Mouse (Mus musculus) ES-Bruce4 (cell line): ENCODE data around the gene Kptn. TPM values are rescaled to one million over a fixed set of nuclear protein-coding genes. Genes with fewer than 3 reads are reported as not detected.

Experiments
- H3K27ac ChIP-seq: 2 replicates; pipeline ENCODE4 v1.5.1; 2012; ENCODE audit warnings: low read length, inconsistent platforms; ENCODE audit not compliant: insufficient read depth
- H3K27me3 ChIP-seq: 2 replicates; pipeline ENCODE4 v1.6.1; 2012; ENCODE audit warnings: mild to moderate bottlenecking, low read length, inconsistent platforms; ENCODE audit not compliant: control insufficient read depth, poor library complexity, insufficient read depth, severe bottlenecking
- H3K36me3 ChIP-seq: 2 replicates; pipeline ENCODE4 v1.6.1; 2012; ENCODE audit warnings: inconsistent platforms, mild to moderate bottlenecking, low read length, moderate library complexity; ENCODE audit not compliant: control insufficient read depth, poor library complexity, insufficient read depth, severe bottlenecking
- H3K4me1 ChIP-seq: one replicate; pipeline ENCODE4 v1.8.1; 2011; ENCODE audit warnings: low read length; ENCODE audit not compliant: control insufficient read depth, insufficient read depth
- H3K4me3 ChIP-seq: 2 replicates; pipeline ENCODE4 v1.5.1; 2011; ENCODE audit warnings: low read depth, mild to moderate bottlenecking, low read length
- H3K9ac ChIP-seq: 2 replicates; pipeline ENCODE4 v1.6.1; 2012; ENCODE audit warnings: low read depth, mild to moderate bottlenecking, inconsistent platforms; ENCODE audit not compliant: poor library complexity, severe bottlenecking
- H3K9me3 ChIP-seq: replicated peaks from 2 replicates; pipeline ENCODE4 v1.6.1; 2012; ENCODE audit warnings: mild to moderate bottlenecking, low read length, inconsistent platforms; ENCODE audit not compliant: control insufficient read depth, poor library complexity, insufficient read depth, severe bottlenecking
- CTCF ChIP-seq: IDR thresholded peaks from one replicate; pipeline ENCODE4 v1.8.1; 2011; ENCODE audit warnings: low read depth, low read length
- EP300 ChIP-seq: IDR thresholded peaks from 2 replicates; pipeline ENCODE4 v1.6.1; 2011; ENCODE audit warnings: low read depth, low read length; ENCODE audit not compliant: insufficient read depth
- POLR2A ChIP-seq: IDR thresholded peaks from one replicate; pipeline ENCODE4 v1.8.1; 2011; ENCODE audit warnings: low read length; ENCODE audit not compliant: insufficient read depth
- polyA plus RNA-seq: library from polyadenylated mRNA; stranded (reverse); fragments of >200 nt; gene quantifications from 2 replicates; pipeline ENCODE4 v1.2.4, GENCODE M21; 2011; ENCODE audit warnings: low read depth; ENCODE audit not compliant: missing spikeins, insufficient read depth, insufficient read length

The Kptn gene
- polyA plus RNA-seq, 1 experiment, result 8.5 TPM

- no peaks in the 10 kb centered on the region for H3K27me3 ChIP-seq
- H3K9ac ChIP-seq, result no peak overlapping the region
- no peak overlapping the region for H3K4me3 ChIP-seq
- H3K4me1 ChIP-seq, result no peaks in the 10 kb centered on the region
- H3K36me3 ChIP-seq, result no peaks in the 10 kb centered on the region
- H3K9me3 ChIP-seq, result no peaks in the 10 kb centered on the region
- TF ChIP-seq POLR2A (no peak), CTCF (no peak), EP300 (no peak)
- no peak overlapping the region for H3K27ac ChIP-seq
These were observed 12.5 kb downstream of the Kptn start for GRCm38 (mm10) chr7:16132161-16132581.

- H3K27me3 ChIP-seq, result no peaks in the 10 kb centered on the region
- H3K36me3 ChIP-seq, result no peaks in the 10 kb centered on the region
- no peaks in the 10 kb centered on the region for H3K9me3 ChIP-seq
- H3K4me1 ChIP-seq, result no peaks in the 10 kb centered on the region
- TF ChIP-seq CTCF, result no peak
- no peak for TF ChIP-seq POLR2A
- TF ChIP-seq EP300, result no peak
- no peak overlapping the region for H3K4me3 ChIP-seq
- no peak overlapping the region for H3K27ac ChIP-seq
- no peak overlapping the region for H3K9ac ChIP-seq
These were observed 13.2 kb downstream of the Kptn start for GRCm38 (mm10) chr7:16132926-16133325.

- Histone ChIP-seq H3K36me3 (no peaks in the 10 kb centered on the region), H3K27me3 (no peaks in the 10 kb centered on the region), H3K4me3 (no peak overlapping the region), H3K9me3 (no peaks in the 10 kb centered on the region), H3K4me1 (no peaks in the 10 kb centered on the region), H3K9ac (no peak overlapping the region), H3K27ac (no peak overlapping the region)
- TF ChIP-seq POLR2A (no peak), EP300 (no peak)
These were observed 14.0 kb downstream of the Kptn start for GRCm38 (mm10) chr7:16133691-16134090.

DNA sequence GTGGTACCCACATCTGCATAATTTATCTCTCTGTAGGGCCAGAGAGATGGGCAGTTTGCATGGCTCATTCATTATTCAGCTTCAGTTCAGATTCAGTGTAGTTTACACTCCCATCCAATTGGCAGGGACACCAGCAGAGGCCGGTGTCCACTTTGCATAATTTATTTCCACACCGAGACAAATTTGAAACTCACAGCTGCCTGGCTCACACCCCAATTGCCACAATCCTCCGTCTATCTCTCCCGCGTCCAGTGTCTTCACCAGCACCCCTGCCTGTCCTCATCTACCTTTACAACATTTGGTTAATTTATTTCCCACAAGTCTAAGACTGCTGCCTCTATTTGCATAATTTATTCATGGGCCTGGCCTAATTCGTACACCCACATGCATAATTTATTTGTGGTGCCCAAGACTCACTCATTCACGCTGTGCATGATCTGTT is 15.3 kb downstream of the Kptn start:
- H3K27me3 ChIP-seq, result no peaks in the 10 kb centered on the region
- no peaks in the 10 kb centered on the region for H3K9me3 ChIP-seq
- H3K9ac ChIP-seq, result no peak overlapping the region
- H3K36me3 ChIP-seq, result no peaks in the 10 kb centered on the region
- TF ChIP-seq EP300 (no peak), CTCF (no peak), POLR2A (no peak)
- H3K27ac ChIP-seq, result no peak overlapping the region
- no peak overlapping the region for H3K4me3 ChIP-seq
- H3K4me1 ChIP-seq, result no peaks in the 10 kb centered on the region

GRCm38 (mm10) chr7:16146489-16147410 is 27.1 kb downstream of the Kptn start:
- H3K4me3 ChIP-seq, result no peak overlapping the region
- no peaks in the 10 kb centered on the region for H3K4me1 ChIP-seq
- H3K27me3 ChIP-seq, result no peaks in the 10 kb centered on the region
- H3K9ac ChIP-seq, result no peak overlapping the region
- H3K9me3 ChIP-seq, result no peaks in the 10 kb centered on the region
- TF ChIP-seq EP300 (no peak), POLR2A (no peak), CTCF (no peak)
- H3K27ac ChIP-seq, result no peak overlapping the region
- no peaks in the 10 kb centered on the region for H3K36me3 ChIP-seq

- H3K27ac ChIP-seq, result no peak overlapping the region
- no peaks in the 10 kb centered on the region for H3K27me3 ChIP-seq
These were observed 27.9 kb downstream of the Kptn start for GRCm38 (mm10) chr7:16147643-16148042.

More at GRCm38 (mm10) chr7:16147643-16148042, 27.9 kb downstream of the Kptn start:
- Histone ChIP-seq H3K4me1 (no peaks in the 10 kb centered on the region), H3K9me3 (no peaks in the 10 kb centered on the region), H3K36me3 (no peaks in the 10 kb centered on the region), H3K9ac (no peak overlapping the region), H3K4me3 (no peak overlapping the region)
- no peak for TF ChIP-seq EP300
- no peak for TF ChIP-seq POLR2A
- no peak for TF ChIP-seq CTCF
